Mouse (Mus musculus) lung, postnatal 14 days (tissue): ENCODE measurements around the gene Ramac.

Experiments
- DNase-seq: peaks from one replicate; pipeline ENCODE4 v3.0.0; 2021

Ramac gene

GRCm38 (mm10) chr7:81762180-81763109, at the start of gene Ramac:
Ramac (plus strand) TSS chr7:81762925.
- DNase-seq: peak; percentile 92

- DNase-seq: no peak
These were observed 44.1 kb upstream of the Ramac start for GRCm38 (mm10) chr7:81718657-81719056.

- no peak for DNase-seq
These were observed 43.5 kb upstream of the Ramac start for GRCm38 (mm10) chr7:81719216-81719661.

- no peak for DNase-seq
These were observed 41.5 kb upstream of the Ramac start for GRCm38 (mm10) chr7:81721271-81721670.

- no peak for DNase-seq
These were observed 38.9 kb upstream of the Ramac start for GRCm38 (mm10) chr7:81723851-81724250.

GRCm38 (mm10) chr7:81725986-81726727, 36.6 kb upstream of the Ramac start:
- no peak for DNase-seq

DNA sequence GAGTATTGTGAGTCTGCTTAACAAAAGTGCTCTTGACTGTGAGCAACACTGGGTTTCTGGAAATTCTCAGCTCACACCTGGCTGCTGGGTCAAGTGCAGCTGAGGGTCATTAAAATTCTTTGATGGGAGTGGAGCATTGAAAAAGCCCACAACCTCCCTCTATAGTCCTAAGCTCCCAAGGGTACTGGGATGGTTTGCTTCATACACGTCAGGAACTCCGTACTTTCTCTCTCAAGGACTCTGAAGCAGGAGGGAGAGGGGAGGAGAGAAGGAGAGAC, 36.1 kb upstream of the Ramac start:
- DNase-seq: peak; percentile 19

- DNase-seq: no peak
These were observed 35.0 kb upstream of the Ramac start for GRCm38 (mm10) chr7:81727716-81728115.

DNA sequence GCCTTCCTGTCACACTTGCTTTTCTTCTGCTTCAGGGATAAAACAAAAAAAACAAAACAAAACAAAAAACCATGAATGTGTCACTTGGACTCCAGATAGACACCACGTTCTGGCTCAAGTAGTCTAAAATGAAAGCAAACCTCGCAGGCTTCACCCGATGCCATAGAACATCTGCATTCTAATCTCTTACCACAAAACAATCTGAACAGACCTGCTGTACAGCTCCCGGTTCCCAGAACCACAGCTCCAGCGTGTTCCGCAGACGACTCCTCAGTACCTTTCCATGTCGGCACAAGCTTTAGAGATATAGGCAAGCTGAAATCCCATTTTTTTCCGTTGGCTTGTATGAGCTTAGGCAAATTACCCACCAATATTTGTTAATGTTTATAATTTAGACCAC, 32.9 kb upstream of the Ramac start:
- no peak for DNase-seq

DNA sequence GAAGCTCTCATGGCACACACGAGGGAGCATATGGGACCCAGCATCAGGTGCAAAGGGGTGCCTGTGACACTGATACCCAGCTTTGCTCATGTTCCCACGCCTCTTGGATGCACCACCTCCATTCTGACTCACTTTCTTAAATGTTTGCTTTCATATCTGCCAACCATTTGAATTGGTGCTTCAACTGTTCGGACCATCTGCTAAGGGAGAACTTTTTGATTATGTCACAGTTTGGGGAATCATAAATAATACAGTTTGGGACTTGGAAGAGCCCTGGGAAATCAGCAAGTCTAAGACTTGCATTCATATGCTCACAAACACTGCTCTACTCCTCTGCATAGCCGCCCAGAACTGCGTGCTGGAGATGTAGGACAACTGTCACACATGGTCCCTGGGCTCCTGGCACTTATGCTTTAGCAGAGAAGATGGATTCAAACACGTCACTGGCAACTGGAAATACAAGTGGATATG, 31.5 kb upstream of the Ramac start:
- no peak for DNase-seq

DNA sequence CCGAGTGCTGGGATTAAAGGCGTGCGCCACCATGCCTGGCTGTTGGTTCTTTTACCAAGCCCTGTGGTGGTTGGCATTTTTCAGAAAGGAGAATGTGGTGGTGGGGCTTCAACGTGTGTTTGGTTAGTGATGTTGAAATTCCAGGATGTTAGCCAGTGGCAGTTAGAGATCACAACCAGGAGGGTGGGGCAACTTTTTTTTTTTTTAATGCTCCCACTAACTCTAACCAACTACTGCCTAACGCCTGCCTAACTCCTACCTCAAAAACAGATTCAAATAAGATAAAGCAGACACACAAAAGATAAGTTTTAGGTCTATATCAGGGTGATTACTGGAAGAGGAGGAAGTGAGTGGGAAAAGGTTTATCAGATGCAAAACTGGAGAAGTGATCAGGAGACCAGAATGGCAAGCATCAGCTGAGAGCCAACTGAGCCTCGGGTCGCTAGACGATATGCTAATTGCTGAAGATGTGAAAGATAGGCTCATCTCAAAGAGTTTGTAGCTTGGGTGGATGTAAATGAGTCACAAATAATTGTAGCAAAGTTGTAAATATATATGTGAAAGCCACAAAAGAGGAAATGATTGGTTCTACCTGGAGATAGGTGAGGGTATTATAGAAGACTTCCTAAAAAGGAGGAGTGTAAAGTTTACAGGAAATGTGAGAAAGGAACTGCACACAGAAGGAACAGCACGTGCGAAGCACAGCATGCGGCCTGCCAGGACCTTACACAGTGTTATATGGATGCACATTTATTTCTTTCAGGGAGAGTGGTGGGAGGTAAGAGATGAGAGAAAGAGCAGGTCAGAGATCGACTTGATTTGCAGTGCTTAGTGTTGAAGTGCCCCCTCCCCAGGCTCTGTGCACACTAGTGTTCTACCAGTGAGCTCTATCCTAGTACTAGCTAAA, 30.3 kb upstream of the Ramac start:
- DNase-seq: no peak

GRCm38 (mm10) chr7:81735300-81736048, 27.3 kb upstream of the Ramac start:
- DNase-seq: no peak

GRCm38 (mm10) chr7:81738720-81739385, 23.9 kb upstream of the Ramac start:
- DNase-seq: no peak

- no peak for DNase-seq
These were observed 22.7 kb upstream of the Ramac start for GRCm38 (mm10) chr7:81740010-81740409.

GRCm38 (mm10) chr7:81744145-81744544, 18.6 kb upstream of the Ramac start:
- peak; percentile 19 for DNase-seq

DNA sequence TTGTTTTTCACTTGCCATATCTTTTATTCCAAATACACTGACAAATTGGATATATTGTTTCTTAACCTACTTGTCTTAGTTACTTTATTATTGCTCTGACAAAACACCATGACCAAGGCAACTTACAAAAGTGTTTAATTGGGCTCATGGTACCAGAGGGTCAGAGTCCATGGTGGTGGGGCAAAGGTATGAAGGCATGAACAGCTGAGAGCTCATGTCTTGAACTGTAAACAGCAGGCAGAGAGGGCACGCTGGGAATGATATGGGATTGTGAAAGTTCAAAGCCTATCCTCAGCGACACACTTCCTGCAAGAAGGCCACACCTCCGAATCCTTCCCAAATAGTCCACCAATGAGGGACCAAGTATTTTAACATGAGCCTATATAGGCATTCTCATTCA, 14.8 kb upstream of the Ramac start:
- no peak for DNase-seq

DNA sequence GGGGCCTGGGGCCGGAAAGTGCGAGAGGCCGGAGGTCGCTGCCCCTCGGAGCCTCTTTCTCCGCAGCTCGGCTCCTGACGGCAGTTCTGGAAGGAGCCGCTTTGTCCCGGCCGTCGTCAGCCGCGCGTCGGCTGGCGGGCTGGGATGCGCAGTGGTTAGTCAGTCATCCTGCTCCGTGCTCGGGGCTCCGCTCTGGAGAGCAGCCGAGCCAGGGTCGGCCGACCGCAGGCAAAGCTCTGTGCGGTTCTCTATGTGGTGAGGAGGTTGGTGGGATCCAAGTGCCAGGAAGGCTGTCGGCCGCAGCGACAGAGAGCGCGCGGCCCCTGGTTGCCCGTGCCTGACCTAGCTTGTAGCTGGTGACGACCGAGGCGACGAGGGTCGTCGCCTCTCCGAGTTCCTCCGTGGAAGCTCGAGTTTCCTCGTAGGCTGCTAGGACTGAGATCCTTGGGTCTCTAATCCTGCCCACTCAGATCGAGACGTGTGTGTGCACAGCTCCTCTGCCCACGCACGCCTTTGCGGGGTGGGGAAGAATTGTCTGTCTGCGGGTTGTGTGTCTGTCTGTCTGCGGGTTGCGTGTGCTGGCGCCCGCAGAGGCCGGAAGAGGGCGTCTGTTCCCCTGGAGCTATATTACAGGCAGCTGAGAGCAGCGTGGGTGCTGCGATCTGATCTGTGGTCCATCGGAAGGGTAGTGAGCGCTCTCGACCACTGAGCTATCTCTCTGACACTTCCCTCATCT, 553 bp downstream of the Ramac start:
- DNase-seq: peak; percentile 34

DNA sequence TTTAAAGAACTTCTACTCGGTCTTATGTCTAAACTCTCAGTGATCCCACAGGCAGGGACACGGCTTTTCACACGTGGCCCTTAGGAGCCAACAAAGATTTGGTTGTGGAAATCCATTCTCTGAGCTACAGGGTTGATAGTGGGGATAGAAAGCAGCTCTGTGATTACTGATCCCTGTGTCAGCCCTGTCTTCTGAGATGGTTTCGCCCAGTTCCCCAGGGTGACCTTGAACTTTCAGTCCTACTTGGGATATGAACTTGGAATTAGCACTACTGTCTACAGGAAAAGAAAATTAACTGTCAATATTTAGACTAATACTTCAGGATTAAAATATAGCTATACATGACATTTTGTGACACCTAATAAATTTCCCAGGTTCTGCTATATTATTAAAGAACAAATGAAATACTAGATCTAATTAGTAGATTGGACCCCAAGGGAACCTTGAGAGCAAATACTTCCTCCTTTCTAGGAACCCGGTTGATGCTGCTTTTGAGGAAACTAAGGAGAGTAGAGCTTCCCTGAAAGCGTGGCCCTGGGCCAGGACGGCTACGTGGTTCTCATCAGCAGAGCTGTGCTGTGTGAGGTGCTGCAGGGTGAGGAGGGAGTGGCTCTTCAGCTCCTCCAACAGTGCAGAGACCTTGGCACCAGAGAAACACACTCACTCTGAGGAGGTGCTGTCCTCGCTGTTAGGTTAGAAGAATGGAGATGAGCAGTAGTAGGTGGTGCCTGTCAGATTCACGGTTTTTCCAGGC, 10.2 kb downstream of the Ramac start:
- no peak for DNase-seq

GRCm38 (mm10) chr7:81775325-81775724, 12.6 kb downstream of the Ramac start:
- DNase-seq: no peak

GRCm38 (mm10) chr7:81777667-81778218, 15.0 kb downstream of the Ramac start:
- no peak for DNase-seq
